Mouse (Mus musculus) G1E (cell line): ENCODE measurements at regions not wholly inside any gene's neighbourhood (a gene's known extent, or its start where the extent isn't known, plus 50 kb on each side); places are given as distances from the start of the nearest gene placed in this dataset.

Experiments used
- CTCF ChIP-seq: IDR thresholded peaks from 2 replicates; pipeline ENCODE4 v1.5.1; 2012; ENCODE audit warnings: low read depth, low read length, inconsistent platforms, mixed read lengths
- GATA1 ChIP-seq: IDR thresholded peaks from 2 replicates; pipeline ENCODE4 v1.6.1; 2012; ENCODE audit warnings: borderline replicate concordance, low read length, inconsistent platforms, mixed read lengths
- GATA2 ChIP-seq: IDR thresholded peaks from 2 replicates; pipeline ENCODE4 v1.6.1; 2012; ENCODE audit warnings: low read depth, low read length, inconsistent platforms, borderline replicate concordance
- POLR2AphosphoS5 ChIP-seq: IDR thresholded peaks from 2 replicates; pipeline ENCODE4 v1.6.1; 2012; ENCODE audit warnings: low read depth, low read length, inconsistent platforms; ENCODE audit not compliant: insufficient replicate concordance
- TAL1 ChIP-seq: conservative IDR thresholded peaks from 2 replicates; pipeline ENCODE4 v1.6.1; 2012; ENCODE audit warnings: low read depth, low read length, inconsistent platforms, mixed read lengths

GRCm38 (mm10) chr15:90396961-90397360, 172.8 kb downstream of the Alg10b start:
- TF ChIP-seq GATA1 (no peak), CTCF (no peak), GATA2 (no peak), POLR2AphosphoS5 (no peak), TAL1 (no peak)
